Mouse (Mus musculus): Measurements from ENCODE around the gene Setd2.
A peak's percentile ranks its signal among the peaks of the same experiment; 100 is the strongest.

Setd2 gene

DNA sequence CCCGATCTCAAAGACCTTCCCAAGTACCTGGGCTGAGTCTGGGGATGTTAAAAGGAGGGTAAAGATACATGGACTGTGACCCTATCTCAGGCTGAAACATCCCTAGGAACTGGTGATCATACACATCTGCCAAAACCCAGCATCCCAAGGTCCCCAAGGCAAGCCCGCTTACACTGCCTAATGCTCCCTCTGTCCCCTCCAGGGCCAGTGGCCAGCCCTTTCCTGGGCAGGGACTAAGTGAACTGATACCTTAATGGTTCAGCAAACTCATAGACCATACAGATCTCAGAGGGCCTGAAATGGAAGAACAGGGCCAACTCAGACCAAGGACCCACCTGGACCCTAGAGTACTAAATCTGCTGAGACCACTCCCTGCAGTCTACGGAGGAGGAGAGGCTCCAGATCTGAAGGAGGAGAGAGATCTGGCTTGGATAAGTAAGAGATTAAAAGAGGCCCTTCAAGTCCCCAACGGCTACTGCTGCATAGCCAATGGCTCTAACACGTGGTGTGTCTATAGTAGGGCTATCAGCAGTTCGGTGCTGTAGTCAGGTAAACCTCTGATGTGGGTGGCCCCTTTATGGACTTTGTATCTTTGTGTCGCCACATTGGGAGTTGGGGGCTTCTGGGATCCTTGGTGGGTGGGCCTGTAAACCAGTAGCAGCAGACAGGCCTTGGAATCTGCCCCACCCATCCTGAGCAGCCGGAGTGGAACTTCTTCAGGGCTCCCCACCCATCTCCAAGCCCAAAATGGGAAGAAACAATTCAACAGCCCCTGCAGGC is 91.2 kb downstream of the Setd2 start:
- DNase-seq (ENCODE audit: low spot score), result peak; percentile 16

GRCm38 (mm10) chr9:110624361-110625166 is 92.2 kb downstream of the Setd2 start, which contains the start of gene Nradd:
Gene Nradd (minus strand): TSS chr9:110624452.
- peak; percentile 92 for DNase-seq (ENCODE audit: low spot score)

- no peak for DNase-seq (ENCODE audit: low spot score)
Measured at GRCm38 (mm10) chr9:110625350-110625908, 93.0 kb downstream of the Setd2 start.

DNA sequence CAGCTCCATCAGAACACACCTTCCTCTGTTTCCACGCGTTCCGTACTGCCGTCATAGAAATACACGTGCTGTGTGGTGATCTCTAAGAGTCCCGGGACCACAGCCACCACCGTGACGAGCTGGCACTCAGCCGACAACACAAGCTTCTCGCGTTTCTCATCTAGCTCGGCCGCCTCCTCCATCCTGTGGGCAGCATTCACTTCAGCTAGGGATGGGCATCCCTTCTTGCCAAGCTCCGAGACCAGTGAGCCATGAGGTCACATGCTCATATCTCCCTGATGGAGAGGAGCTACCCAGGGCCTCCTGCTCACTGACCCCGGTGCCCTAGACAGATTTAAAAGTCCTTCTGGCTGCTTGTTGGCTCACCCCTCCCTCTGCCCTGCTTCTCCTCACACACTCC is 97.8 kb downstream of the Setd2 start:
- no peak for DNase-seq (ENCODE audit: low spot score)

DNA sequence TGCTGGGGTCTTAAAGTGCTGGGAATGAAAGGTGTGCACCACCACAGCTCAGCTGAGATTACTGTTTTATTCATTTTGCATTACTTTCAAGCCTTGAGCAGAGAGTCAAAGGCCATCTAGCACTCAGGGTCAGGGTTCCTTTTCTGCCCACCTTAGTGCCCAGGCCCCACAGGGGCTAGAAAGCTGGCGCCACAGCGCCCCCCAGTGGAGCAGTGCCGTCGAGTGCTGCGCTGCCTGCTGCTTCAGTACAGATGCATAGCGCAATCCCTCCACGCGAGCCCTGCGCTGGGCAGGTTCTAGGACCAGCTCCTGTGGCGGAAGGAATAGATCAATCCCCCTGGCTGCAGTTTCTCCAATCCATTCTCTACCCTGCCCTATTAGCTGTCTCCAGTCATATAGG is 98.8 kb downstream of the Setd2 start:
- no peak for DNase-seq (ENCODE audit: low spot score)

- no peak for DNase-seq (ENCODE audit: low spot score)
Measured at GRCm38 (mm10) chr9:110631651-110632275, 99.4 kb downstream of the Setd2 start.

- no peak for DNase-seq (ENCODE audit: low spot score)
Measured at GRCm38 (mm10) chr9:110632671-110633070, 100.3 kb downstream of the Setd2 start.

DNA sequence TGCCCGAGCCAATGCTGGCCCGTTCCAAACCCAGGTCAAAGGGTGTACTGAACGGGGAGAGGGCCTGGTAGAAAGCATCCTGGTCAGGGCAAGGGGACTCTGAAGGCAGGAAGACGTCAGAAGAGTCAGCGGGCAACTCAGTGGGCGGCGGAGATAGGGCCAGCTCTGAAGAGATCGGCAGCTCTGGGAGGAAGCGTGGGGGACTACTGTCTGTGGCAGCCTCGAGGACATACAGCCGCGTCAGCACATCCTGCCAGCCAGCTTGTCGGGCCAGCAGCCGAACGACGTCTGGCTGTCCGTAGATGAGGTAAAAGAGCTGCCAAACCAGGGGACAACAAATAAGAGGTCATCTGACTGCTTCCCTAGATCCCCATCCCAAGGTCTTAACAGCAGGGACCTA is 101.5 kb downstream of the Setd2 start:
- DNase-seq (ENCODE audit: low spot score), result no peak

DNA sequence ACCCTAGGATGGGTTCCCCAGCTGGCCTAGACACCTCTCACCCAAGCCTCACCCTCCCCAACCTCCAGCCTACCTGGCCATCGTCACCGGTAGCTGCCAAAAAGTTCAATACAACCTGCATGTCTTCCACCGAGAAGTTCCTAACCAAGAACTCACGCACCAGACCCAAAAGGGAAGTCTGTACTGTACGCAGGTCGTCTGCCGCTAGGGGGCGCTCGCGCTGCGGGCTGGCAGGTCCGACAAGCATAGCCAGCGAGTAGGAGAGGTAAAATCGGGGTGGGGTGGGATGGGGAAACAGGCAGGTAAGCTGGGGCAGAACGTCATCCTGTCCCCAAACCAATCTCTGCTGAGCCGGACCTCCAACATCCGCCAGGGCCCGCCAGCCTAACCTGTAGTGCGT is 102.8 kb downstream of the Setd2 start:
- peak; percentile 73 for DNase-seq (ENCODE audit: low spot score)

DNA sequence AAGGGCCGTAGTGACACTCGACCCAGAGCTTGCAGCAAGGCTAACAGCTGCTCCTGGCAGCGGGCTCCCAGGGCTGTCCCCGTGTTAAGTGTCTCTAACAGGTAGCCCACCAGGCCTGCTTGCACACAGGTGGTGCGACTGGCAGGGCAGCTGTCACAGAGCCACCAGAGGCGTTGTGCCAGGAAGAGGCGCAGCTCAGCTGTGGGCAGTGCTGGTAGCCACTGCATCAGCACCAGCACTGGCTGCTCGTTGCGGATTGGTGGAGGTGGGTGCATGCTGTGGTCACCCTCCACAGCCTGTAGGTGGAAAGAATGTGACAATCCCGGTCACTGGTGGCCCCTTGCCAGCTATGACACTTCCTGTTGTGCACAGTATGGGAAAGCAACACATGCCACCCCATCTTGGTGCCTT is 106.2 kb downstream of the Setd2 start:
- DNase-seq (ENCODE audit: low spot score), result no peak

GRCm38 (mm10) chr9:110641006-110641405 is 108.6 kb downstream of the Setd2 start:
- DNase-seq (ENCODE audit: low spot score), result no peak

- DNase-seq (ENCODE audit: low spot score), result no peak
Measured at GRCm38 (mm10) chr9:110642812-110643524, 110.6 kb downstream of the Setd2 start.

GRCm38 (mm10) chr9:110643787-110644186 is 111.4 kb downstream of the Setd2 start:
- no peak for DNase-seq (ENCODE audit: low spot score)

DNA sequence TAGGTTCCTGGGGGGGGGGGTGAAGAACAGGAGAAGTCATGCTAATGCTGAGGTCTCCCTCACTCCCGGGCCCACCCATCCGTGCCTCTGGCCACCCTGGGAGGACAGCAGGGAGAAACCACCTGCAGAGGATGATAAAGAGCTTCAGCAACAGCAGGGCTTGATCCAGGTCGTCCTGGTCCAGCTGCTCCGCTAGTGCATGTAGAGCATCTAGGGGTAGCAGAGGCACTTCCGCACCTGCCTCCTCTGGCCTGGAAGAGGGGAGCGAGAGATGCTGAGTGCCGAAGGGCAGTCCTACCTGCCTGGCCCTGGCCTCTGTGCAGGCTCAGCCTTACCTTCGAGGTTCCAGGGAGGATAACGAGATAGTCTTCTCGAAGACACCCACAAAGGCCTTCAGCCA is 111.9 kb downstream of the Setd2 start:
- DNase-seq (ENCODE audit: low spot score), result no peak

DNA sequence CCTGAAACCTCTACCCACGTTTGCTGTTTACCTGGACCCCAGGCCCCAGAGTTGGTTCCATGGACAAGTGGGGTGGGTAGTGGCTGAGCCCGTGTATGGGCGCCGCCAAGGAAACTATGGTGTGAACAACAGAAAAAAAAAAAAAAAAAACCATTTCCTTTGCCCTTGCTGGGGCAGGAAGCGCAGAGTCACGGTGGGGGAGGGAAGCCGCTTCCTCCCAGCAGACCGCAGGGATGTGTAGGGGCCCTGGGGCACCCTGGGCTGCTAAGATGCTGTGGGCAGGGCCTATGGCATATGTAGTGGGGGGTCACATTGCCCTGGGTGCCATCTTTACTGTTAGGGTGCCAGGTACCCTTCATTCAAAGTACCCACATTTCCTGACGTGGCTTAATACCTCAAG is 112.8 kb downstream of the Setd2 start:
- DNase-seq (ENCODE audit: low spot score), result no peak

DNA sequence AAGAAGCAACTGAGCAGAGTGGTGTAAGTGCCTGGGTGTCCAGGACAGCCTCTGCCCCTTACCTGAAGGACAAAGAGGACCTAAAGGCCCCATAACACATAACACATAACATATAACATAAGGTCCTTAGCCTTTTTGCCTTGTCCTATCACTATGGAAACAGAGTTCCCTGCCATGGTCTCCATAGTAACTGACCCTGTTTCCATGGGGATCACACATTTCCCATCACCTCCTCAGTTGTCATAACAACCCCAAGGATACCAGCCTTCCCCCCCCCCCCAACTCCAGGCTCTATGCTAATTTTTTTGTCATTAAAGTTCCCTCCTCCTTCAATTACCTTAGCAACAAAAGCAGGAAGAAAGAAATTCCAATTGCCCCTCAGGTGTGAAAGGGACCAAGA is 117.4 kb downstream of the Setd2 start:
- DNase-seq (ENCODE audit: low spot score), result no peak

DNA sequence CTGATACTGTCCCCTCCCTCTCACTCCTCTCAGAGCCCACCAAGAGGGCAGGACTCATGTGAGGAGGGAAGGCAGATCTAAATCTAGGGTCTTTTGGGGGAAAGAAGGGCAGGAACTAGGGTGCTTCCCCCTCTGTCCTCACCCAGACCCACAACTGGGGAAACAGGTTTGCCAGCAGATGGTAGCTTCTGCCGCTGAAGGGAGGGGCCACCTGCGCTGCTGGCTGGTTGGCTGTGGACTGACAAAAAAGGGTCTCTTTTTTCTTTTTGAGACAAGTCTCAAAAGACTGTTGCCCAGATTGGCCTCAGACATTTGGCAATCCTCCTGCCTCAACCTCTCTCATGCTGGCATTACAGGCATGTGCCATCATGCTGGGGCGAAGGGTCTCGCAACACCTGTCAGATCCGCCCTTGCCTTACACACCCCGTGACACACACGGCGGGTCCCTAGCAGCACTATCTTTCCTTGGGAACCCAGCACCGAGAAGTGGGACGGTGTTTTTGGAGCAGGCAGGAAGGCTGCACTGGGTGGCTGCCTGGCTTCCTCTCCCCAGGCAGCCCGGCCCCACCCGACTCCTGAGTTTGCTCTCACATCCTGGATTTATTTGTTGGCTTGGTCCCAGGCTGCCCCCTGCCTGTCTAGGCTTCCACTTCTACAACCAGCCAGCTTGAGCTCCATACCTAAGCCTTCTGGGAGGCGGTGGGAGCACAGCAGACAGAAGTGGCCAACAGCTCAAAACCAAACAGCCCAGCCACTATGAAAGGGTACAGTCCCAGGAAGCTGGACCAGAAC is 119.7 kb downstream of the Setd2 start:
- DNase-seq (ENCODE audit: low spot score), result no peak

- DNase-seq (ENCODE audit: low spot score), result no peak
Measured at GRCm38 (mm10) chr9:110652963-110653654, 120.7 kb downstream of the Setd2 start.

- peak; percentile 95 for DNase-seq (ENCODE audit: low spot score)
Measured at GRCm38 (mm10) chr9:110653655-110654461, 121.5 kb downstream of the Setd2 start, which contains the start of gene Nbeal2. Gene Nbeal2 (minus strand): TSS chr9:110654161.

Measured in adipocyte (in vitro differentiated cells).